Mouse (Mus musculus): ENCODE measurements around the gene Clic1.
"Not testable (repeated sequence)": the region's sequence is repeated elsewhere in the genome, so short reads cannot be mapped to it uniquely, and the experiment has no call there.

The Clic1 gene

DNA sequence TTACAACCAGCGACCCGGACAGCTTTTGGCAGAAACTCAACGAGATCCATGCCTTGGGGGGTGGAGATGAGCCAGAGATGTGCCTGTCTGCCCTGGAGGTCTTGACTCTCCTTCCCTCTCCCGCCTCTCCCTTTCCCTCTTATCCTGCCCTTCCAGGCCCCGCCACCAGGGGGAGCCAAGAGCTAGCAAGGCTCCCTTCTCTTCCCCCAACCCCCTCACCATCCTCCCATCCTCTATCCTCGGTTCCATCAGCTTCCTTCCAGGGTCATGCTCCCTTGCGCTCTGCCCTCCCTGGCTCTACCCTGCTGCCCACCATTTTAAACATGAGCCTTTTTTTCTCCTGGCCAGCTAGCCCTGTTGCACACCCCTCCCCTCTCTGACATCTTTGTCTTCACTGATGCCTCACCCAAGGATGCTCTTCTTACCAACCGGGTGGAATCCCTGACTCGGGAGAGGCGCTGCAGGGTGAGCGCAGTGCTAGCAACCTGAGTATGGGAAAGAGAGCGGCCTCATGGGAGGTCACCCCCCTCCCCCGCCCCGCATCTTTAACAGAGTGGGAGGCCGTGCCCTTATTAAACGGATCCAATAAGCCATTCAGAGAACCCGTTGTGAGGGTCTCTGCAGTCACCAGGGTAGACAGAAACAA lies 28.5 kb upstream of the Clic1 start:
- peak; percentile 94 for DNase-seq

DNA sequence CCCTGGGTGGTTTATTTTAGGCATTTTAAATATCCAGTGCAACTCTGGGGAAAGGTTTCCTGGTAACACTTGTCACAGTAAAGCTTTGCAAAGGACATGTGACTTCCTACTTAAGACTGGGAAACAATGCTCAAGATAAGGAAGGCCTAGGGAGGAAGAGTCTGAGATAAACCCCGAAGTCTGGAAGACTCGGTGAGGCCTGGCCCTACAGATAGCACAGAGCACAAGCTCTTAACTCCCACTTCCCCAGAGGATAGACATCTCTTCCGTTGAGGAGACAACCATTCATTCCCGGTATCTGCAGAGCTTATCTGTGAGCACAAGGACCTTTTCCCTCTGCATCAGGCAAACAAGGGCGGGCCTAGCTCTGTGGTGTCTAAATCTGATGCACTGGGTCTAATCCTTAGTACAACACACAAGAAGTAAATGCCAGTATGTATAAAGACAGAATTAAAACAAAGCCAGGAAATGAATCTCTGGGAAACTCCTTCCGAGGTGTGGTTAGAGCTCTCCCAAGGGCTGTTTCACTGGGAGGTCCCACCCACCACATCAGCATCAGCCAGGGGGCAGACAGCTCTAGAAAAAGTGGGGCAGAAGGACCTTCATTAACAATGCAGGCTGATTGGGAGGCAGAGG lies 27.8 kb upstream of the Clic1 start:
- no peak for DNase-seq

DNA sequence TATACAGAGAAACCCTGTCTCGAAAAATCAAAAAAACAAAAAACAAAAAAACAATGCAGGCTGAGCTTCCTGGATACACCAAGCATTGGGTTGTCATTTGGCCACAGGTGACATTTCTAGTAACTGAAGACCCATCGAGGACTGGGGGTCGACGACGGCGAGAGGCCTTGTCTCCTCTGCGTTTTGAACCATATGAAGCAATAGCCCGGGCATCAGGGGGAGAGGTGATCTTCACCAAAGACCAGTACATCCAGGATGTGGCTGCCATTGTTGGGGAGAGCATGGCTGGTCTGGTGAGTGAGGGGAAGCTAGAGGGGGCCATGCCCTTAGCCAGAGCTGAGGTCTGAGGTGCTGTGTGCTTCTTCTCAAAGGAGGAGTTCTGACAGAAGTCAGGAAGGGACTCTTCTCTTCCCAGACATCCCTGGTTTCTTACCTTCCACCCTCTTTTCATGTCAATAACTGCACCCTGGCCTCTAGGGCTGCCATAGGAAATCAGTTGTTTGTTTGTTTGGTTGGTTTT lies 27.2 kb upstream of the Clic1 start:
- DNase-seq, result no peak

DNA sequence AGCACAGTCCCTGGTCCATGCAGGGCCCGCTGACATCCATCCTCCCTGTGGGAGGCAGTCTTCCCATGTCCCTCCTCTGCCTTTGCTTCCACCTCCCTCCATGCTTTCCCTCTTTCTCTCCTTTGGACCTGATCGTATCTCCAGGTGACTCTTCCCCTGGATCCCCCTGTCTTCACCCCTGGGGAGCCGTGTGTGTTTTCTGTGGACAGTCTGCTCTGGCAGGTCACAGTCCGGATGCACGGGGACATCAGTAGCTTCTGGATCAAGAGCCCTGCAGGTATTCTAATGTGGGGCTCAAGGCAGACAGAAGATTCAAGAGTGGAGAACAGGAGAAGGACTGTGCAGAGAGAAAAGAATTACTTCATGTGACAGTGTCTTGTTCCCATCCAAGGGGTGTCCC lies 26.5 kb upstream of the Clic1 start:
- no peak for DNase-seq

DNA sequence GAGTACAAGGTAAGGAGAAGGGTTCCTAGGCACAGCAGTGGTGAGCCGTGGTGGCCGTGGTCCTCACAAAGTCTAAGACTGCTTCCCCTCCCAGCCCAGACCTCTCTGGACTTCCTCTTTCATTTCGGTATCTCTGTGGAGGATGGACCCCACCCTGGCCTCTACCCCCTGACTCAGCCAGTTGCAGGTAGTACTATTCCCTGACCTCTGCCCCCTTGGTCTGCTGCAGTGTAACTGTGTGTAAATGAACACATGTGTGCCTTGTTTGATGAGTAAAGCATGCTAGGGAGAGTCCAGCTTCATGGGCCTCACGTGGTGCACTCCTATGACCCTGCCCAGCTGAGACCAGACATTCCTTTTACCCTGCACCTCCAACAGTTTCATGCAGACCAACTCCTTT lies 26.0 kb upstream of the Clic1 start:
- no peak for DNase-seq

DNA sequence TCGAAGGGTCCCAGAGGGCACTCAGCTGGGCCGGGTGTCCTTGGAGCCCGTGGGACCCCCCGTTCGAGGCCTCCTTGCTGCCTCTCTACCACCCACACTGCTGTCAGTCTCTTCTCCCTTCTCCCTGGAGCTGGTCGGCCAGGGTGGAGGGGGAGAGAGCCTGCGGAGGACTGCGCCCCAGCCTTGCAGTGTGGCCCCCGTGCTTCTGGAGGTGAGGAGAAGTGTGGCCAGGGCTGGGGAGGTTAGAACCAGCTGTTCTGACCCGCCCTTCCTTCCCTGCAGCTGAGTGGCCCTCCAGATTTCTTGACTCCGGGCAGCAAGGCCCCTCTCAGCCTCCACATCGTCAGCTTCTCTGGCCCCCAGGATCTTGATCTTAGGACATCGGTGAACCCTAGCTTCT lies 25.5 kb upstream of the Clic1 start:
- no peak for DNase-seq

DNA sequence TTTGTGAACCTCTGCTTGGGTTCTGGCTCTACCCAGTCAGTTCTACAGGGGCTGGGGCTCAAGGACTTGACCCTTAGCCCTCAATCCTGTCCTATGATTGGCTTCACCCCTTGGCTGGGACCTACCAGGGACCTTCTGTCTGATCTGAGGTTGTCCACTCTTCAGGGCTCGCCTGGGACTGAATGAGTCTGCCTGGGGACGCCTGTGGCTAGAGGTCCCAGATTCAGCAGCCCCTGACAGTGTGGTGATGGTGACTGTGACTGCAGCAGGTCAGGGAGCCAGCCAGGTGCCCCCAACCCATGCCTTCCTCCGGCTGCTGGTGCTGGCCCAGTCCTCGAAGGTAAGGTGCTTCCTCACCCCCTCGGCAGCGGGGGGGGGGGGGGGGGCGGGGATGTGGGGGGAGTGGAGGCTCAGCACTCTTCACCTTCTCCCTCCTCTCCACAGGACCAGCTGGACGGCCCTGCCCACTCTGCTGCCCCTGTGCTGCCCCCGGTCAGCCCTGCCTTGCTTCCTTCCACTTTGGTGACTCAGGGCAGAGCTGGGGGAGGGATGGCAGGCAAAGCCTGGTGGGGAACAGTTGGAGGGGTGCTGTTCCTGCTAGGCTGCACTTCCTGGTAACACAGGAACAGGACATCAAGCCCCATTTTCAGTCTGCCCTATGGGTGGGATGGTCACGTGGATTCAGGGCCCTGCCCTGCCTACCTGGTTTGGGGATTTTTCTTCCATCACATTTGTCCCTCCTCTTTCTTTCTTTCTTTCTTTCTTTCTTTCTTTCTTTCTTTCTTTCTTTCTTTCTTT lies 24.9 kb upstream of the Clic1 start:
- DNase-seq, result no peak

DNA sequence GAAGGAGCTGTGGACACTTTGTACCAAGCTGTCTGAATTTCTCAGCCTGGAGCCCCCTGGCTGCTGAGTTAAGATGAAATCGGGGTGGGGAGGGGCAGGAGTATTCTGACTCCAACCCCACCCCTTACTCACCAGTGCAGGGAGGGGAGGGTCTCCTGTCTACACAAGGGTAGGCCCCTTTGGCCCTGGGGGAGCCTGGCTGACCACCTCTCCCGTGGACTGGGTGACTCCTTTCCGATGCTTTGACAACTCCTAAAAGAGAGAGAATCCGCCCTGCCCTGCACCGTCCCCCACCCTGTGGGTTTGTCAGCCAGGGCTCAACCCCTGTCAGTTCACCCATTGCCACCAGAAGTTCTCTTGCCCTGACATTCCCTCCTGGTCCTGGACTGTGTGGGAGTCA lies 23.6 kb upstream of the Clic1 start:
- no peak for DNase-seq

DNA sequence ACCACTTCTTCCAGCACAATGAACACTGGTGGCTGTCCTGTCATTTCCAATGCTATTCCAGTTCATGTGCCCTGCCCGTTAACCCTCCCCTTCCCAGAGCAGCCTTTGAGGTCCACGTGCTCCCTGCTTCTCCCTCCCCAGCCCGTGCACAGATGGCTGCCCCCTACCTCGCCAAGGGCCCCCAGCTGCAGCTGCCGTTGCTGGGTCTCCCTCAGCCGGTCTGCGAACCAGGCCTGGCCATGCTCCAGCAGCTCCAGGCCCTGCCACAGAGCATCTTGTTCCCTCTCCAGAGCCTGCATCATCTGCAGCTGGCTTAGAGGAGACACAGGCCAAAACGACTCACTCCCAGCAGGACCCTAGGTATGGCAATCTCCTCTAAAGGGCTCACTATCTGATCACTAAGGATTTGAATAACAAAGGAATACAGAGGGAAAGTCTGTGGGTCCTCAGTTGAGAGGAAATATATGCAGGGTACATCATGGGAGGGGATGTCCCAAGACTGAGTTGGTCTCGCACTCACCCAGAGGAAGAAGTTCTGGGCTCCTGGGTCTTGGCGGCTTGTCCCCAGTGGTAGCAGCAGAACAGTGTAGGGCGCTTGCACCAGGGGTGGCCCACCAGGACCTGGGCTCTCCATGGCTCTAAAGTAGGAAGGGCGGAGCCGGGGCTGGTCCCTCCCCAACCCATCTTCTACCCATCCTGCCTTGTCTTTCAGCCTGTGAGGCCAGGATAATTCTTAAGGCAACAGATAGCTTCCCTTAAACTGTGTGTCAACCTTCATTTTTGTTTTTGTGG lies 22.3 kb upstream of the Clic1 start, which contains the start of gene Sapcd1:
Gene Sapcd1, minus strand, starts transcription at position 740 of the 792 bp plus-strand sequence.
- peak; percentile 39 for DNase-seq

DNA sequence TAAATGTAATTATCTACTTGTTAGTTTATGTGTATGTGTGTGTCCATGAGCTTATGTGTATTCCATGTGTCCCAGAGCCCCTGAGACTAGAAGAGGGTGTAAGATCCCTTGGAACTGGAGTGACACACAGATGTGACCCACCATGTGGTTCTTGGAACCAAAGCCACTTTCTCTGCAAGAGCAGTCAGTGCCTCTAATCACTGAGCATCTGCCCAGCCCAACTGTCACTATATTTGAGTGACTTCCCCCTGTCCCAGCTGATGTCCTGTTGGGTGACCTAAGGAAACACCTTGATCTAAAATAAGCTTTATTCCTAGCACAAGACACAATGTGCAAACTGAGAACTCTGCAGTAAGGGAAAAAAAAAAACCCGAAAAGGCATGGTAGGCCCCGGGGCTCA lies 21.5 kb upstream of the Clic1 start:
- DNase-seq, result no peak

DNA sequence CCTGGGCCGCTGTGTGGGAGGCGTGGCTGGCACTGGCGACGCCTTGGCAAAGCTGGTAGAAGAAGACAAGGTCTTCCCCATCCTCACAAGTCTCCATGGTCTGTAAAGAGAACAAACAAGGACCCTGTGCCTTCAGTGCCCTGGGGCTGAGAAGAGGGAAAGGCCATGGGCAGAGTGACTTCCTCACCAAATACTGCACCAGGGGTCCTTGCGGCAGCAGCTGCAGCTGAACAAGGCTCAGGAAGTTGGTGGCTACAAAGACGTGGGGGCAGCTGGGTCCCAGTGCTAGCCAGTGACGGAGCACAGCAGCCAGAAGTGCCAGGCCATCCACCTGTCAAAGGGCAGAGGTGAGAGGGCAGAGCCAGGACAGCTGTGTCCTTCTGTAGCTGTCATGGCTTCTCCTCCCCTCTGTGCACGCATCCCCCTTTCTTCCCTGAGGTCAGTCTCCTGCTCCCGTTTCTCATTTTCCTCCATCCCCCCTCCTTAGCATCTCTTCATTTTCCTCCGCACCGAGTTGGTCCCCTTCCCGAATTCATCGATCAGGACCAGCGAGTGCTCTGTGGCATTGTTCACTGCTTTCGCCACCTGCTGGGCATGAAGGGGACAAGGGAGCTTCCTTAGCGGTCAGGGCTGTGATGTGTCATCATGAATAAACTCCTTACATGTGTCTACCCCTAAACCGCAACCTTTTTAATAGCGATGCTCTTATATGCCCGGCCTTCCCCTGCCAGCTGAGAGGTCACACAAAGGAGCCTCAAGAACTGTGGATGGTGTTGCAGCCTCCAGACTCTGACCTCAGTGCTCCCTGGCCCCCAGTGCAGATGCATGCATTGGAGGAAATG lies 19.9 kb upstream of the Clic1 start:
- DNase-seq, result peak; percentile 66

DNA sequence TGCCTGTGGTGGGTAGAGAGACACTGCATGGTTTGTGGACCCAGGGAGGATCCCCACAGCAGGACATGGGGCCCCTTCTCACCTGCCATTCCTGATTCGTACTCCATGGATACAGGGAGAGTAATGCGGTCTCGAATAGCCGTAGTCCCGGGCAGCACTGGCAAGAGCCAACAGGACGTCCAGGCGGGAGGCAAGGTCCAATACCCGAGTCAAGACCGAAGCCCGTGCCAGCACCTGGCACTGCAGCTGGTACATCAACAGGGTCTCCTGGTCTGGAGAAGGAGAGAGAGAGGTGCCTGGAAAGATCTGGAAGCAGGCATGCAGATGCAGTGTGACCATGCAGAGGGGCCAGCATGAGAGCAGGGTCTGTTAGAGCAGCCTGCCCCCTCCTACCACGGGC lies 18.5 kb upstream of the Clic1 start:
- no peak for DNase-seq

DNA sequence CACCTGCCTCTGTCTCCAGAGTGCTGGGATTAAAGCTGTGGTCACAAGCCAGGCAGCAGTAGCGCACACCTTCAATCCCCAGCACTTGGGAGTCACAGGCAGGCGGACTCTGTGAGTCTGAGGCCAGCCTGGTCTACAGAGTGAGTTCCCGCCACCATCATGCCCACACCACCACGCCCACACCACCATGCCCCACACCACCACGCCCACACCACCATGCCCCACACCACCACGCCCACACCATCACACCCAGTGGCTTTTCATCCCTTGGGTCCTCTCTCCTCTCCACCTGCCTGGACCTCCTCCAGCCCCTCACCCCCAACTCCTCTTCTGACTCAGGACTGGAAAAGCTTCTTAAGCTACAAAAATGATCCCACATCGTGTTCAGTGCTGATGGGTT lies 17.9 kb upstream of the Clic1 start:
- DNase-seq, result no peak

DNA sequence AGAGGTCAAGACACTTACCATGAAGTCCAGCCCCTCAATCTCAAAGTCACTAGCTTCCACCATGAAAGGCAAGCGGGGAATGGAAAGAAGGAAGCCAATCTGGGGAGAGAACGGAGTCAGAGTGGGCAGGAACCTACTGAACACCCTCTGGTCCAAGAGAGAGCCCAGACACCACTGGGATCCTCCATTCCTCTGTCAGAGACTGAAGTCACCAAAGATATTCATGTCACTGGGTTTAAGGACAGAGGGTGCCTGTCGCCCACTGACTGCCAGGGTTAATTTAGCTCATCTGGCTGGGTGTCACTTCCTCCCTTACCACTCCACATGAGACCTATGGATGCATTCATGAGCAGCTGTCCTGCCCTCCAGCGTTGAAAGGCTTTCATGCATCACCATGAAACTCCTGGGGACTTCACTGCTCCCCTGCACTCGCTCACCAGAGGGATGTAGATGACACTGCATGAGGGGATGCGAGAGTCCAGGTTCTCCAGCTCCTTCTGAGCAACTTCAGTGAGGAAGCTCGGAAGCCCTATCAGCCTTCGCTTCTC lies 17.4 kb upstream of the Clic1 start:
- no peak for DNase-seq

DNA sequence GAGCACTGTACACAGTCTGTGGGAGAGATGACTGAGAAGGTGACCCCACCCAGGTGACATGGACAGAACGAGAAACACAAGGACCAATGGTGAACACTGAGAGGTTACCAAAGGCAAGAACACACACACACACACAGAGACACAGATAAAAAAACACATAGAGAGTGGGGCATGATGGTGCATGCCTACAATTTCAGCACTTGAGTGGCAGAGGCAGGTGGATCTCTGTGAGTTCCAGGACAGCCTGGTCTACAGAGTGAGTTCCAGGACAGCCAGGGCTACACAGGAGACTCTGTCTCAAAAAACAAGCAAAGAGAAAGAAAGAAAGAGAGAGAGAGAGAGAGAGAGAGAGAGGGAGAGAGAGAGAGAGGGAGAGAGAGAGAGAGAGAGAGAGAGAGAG lies 16.1 kb upstream of the Clic1 start:
- DNase-seq, result not testable (repeated sequence)

DNA sequence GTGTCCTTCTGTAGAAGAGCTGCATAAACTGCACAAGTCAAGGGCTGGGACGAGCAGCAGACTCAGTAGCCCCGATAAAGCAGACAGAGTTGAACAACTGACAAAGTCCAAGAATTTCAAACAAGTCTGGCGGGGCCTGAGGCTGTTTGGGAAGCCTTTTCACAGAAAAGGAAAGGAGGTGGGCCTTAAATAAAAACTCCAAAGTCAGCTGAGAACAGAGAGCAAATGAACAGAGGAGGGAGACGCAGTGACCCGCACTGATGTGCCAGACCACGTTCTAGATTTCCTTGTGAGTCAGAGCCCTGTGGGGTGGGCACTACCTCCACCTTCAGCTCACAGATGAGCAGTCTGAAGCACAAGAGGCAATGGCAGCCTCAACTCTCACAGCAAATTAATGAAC lies 14.9 kb upstream of the Clic1 start:
- DNase-seq, result no peak

DNA sequence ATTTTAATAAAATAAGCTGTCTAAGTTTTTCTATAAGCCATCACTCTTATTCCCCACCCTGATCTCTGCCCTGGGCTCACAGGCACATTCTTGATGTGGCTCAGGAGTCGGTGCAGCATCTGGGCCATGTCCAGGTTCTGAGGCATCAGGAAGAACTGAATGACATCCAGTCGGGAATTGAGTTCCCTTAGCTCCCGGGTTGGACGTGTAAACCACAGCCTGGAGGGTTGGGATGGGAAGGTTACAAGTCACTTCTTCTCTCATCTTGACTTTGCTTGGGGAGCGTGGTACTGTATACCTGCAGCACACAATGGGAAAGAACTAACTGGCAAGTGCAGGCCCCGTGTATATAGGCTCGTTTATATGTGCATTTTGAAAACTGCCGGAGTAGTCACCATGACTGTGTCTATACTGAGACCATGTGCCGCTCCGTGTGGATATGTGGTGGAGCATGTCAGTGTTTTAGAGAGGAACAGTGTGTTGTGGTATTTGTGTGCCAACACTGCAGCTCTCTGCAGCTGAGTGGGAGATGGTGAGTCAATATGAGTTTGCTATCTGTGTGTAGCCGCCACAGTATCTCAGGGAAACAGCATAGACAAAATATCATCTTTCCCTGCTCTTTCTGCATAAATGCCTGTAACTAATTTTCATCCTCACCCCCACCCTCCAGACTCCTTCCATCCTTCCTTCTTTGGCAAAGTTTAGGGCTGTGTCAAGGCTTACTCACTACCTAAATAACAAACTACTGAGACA lies 10.5 kb upstream of the Clic1 start:
- DNase-seq, result no peak

DNA sequence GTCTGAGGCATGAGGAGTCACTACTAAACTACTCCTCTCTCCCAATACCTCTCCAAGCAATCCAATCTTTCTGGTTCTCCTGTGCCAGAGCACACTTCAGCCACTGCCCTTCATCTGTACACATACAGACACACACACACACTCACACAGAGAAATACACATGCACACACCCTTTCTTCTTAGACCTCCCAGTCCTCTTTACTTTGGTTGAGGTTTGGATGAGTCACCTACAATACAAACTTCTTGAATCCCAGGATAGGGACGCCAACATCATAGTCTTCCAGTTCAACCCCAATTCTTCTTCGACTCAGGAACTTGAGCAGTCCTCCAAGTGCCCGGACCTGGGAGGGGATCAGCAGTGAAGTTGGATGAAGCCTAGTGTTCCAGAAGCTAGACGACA lies 6.0 kb upstream of the Clic1 start:
- no peak for DNase-seq

DNA sequence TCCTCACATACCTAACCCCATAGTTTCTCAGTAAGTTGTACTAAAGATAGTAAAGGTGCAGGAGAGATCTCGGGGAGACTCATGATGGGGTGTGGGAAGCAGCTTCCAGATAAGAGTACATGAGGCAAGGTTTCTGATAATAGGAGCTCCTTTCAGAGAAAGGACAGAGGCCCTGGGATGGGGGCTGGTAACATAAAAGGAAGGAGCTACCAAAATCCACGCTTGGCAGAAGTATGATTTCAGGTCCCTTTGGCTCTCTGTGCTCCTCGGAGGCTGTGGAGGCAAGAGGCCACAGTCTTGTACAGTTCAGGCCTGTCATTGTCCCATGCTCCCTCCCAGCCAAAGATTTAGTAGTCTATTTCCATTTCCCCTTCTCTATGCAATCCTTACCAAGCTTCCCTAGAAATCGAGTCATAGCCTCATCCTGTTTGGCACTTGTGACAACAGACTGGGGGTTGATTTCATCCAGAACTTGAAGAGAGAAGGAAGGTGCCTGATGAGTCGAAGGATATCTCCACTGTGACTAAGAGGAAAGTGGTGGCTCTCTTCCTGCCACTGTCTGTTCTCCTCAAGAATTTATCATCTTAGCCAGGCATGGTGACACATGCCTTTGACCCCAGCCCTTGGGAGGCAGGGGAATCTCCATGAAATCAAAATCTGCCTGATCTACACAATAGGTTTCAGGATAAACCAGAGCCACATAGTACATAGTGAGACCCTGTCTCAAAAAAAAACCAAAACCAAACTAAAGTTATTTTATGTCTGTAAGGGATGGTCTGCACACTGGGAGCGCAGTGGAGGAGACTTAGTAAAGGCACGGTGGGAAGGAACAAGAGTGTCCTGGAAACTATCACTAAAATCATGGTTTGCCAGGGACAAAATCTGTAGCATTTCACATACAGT lies 4.6 kb upstream of the Clic1 start:
- no peak for DNase-seq
